Mouse (Mus musculus) cerebellum, postnatal 14 days (tissue): ENCODE results near the gene Sept7.
A peak's percentile ranks its signal among the peaks of the same experiment; 100 is the strongest.
"Not testable (repeated sequence)": the region's sequence is repeated elsewhere in the genome, so short reads cannot be mapped to it uniquely, and the experiment has no call there.

Experiments
- DNase-seq, 2 experiments: peaks; one replicate each; pipeline ENCODE4 v3.0.0; 2021; ENCODE audit warnings: mixed read lengths in 2 of 2

Gene Sept7

DNA sequence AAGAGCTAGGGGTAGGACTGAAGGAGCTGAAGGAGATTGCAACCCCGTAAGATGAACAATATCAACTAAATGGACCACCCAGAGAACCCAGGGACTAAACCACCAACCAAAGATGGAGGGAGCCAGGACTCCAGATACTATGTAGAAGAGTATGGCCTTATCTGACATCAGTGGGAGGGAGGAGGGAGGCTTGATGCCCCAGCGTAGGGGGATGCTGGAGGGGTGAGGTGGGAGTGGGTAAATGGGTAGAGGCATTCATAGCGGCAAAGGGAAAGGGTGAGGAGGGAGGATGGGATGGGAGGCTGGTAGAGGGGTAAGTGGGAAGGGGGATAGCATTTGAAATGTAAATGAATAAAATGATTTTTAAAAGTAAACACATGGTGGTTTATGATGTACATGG is 8.2 kb downstream of the Sept7 start:
- no peak for DNase-seq

DNA sequence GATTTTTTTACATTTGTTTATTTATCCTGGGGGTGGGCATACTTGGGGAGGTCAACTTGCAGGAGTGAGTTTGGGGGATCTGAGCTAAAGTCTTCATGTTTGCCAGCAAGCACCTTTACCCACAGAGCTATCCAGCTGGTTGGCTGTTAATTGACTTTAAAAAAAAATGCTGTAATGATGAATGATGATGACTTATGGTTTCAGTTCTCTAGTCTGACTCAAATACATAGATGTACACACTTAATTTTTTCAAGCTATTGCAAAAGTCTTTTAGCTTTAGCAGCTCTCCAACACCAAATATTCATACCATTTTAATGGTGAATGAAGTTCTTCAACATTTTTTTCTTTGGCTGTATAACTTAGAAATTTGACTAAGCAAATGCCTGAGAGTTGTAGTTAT is 8.7 kb downstream of the Sept7 start:
- DNase-seq: no peak

DNA sequence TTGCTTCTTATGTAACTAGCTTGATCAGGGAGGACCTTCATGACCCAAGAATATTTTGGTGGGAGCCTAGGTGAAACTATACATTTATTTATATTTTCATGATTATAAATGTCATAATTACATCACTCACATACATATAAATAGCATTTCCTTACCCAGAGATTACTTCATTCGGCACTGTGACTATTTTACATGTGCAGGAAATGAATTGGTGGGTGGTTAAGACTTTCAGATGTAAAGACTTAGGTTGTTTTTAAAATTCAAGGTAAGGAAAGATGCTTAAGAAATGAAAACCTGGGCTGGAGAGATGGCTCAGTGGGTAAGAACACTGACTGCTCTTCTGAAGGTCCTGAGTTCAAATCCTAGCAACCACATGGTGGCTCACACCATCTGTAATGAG is 9.8 kb downstream of the Sept7 start:
- DNase-seq: no peak

DNA sequence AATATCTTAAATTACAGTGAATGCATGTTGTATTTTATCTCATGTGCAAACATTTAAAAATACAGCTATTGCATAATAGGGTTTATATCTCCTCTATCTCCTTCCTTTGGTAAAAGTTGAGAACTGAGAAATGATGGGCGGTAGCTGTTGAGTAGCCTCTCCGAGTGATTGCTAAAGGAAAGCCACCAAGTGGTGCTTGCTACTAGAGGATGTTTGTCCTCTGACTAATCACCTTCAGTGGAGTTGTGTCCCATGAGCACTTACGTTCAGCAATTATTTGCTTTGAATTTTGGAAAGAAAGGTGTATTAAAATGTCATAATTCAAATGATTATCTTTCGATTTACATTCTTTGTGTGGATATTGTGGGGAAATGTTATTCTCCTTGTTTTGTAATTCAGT is 13.6 kb downstream of the Sept7 start:
- no peak for DNase-seq

DNA sequence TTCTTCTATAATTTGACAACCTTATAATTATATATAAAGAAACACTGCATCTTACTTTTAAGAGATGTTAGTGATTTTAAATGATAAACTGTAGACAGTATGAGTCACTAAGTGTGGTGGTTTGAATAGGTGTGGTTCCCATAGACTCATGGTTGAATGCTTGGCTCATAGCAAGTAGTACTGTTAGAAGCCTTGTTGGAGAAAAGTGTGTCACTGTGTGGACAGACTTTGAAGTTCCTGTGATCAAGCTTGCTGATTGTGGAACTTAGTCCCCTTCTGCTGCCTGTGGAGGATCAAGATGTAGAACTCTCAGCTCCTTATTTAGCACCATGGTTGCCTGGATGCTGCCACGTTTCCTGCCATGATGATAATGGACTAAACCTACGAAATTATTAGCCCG is 14.9 kb downstream of the Sept7 start:
- no peak for DNase-seq

DNA sequence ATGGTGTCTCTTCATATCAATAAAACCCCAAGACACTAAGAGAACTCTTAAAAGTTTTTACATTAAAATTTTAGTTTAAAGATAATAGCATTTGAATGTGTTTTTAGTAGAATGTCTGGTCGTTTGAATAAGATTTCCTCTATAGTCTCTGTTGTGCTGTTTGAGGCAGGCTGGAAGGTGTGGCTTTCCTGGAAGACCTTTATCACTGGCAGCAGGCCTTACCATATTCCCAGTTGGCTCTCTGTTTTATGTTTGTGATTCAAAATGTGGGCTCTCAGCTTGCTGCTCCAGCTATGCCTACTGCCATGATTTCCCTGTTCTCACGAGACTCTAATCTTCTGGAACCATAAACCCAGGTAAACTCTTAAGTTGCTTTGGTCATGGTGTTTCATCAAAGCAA is 15.3 kb downstream of the Sept7 start:
- DNase-seq: no peak

DNA sequence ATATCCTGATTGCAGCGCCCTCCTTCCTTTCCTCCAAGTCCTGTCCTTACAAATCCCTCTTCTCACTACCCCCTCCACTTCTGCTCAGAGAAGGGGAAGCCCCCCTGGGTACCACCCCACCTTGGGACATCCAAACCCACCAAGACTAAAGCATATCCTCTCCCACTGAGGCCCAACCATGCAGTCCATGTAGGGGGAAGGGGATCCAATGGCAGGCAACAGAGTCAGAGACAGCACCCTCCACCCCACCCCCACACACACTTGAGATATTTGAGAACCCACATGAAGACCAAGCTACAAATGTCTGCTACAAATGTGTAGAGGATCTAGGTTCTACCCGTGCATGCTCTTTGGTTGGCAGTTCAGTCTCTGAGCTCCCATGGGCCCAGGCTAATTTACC is 19.7 kb downstream of the Sept7 start:
- DNase-seq: no peak

DNA sequence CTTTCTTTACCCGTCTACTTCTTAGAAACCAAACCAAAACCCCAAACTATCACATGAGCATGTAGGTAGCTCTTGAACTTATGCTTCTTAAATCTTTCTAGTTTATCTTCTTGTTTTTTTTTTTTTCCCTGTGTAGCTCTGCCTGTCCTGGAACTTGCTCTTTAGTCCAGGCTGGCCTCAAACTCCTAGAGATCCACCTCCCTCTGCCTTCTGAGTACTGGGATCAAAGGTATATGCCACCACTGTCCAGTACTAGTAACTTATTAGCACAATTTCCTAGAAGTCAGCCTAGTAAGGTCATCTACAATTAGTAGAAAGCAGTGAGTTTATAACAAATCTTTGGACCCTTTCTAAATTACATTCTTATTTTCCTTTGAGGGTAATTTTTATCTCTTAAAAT is 37.6 kb downstream of the Sept7 start:
- no peak for DNase-seq

DNA sequence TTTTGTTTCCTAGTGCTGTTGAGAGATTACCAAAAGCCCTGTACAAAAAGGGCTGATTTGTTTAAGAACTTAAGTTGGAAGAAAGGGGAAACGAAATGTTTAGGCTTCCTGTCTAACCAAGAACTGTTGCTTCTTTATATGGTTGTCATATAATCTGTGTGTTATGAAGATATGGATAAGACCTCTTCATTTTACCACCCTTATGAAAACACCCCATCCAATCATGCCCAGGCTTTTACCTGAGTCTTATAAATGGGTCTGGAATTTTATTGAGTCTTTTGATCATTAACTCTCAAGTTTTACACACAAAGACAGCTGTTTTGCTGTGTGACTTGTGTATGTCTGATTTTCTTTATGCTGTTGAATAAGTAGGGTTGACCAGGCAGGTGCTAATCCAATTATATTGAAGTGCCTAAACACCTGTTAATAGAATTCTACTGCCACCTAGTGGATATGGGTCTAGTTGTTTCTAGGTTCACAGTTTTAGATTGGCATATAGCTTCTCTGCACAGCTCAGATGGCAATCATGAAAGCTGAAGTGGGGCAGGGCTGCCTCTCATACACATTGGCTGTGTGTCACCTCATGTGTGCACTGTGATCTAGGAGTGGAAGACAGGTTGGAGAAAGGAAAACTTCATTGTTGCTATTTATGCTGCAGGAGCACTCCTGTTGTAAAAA is 57.4 kb downstream of the Sept7 start:
- peak; percentile 26 to 67 for DNase-seq

DNA sequence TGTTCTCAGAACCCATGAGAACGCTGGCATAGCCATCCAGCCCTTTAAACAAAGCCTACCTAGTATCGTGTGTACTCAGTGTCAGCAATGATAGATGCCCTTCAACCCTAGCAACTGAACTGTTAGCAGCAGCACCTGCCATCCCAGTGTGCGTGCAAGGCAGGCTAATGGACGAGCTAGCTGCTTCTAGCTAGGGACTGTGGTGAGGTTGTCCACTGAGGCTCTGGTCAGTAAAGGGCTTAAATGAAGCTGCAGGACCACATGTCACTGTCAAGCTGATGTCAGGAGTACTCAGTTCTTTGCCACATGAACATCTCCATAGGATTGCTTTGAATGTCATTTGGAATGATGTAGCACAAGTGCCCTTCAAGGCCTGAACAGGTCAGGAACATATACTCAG is 62.1 kb downstream of the Sept7 start:
- DNase-seq: no peak

DNA sequence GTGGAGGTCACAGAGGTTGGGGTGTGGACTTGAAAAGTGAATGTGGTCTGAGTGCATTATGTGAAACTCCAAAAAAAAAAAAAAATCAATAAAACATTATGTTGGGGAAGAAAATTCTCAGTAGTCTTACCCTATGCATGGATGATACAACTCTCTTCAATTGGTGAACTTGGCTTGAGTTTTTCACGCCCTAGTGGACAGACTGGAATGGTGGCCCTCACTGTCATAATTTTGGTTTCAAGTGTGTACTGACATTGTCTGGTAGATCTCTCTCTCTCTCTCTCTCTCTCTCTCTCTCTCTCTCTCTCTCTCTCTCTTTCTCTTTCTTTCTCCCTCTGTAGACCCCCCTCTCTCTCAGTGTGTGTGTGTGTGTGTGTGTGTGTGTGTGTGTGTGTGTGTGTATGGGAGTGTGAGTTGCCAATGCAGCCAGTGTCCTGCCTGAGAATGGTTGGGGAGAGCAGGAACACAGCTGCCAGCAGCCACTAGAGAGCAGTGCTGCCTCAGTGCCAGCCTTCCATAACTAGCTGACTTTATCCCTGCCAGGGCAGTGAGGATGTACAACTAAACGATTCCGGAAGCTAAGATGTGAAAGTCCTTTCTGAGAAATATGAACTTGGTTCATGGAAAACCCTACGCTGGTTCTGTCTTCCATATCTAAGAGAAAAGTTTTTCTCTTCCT is 65.7 kb downstream of the Sept7 start:
- DNase-seq: peak; percentile 81 to 83

DNA sequence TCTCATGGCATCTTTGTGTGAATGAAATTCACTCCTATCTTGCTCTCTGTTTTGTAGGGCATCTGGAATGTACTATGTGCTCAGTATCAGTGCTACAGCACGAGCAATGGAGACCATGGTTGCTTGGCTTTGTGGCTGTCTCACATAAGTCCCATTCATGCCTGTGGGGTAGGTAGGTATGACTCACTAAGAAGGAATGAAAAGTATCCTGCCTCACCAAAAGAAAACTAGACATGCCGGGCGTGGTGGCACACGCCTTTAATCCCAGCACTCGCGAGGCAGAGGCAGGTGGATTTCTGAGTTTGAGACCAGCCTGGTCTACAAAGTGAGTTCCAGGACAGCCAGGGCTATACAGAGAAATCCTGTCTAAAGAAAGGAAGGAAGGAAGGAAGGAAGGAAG is 67.4 kb downstream of the Sept7 start:
- not testable (repeated sequence) for DNase-seq

DNA sequence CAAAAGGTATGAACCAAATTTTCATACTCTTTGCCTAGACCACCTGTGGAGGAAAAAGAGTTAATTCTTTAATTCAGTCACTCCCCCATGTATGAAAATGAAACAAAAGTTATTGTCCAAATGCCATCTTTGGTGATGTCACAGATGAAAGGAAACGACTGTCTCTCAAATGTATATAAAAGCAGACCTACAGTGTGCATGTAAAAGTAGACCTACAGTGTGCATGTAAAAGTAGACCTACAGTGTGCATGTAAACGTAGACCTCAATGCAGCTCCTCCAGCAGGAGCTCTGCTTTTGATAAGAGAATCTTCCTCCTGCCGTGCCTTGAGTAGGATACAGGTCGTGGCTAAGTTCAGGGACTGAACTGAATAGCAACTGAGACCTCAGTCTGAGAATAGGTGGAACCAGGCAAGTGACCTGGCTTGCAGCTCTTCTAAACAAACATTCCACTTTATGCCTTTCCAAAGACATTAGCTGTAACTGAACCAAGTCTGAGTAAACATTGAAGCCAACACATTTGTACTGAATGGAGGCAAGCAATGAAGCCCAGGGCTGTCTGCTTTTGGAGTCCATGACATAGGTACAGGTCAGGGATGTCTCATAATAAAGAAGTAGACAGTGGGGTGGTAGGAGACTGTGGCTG is 75.6 kb downstream of the Sept7 start:
- DNase-seq: no peak

DNA sequence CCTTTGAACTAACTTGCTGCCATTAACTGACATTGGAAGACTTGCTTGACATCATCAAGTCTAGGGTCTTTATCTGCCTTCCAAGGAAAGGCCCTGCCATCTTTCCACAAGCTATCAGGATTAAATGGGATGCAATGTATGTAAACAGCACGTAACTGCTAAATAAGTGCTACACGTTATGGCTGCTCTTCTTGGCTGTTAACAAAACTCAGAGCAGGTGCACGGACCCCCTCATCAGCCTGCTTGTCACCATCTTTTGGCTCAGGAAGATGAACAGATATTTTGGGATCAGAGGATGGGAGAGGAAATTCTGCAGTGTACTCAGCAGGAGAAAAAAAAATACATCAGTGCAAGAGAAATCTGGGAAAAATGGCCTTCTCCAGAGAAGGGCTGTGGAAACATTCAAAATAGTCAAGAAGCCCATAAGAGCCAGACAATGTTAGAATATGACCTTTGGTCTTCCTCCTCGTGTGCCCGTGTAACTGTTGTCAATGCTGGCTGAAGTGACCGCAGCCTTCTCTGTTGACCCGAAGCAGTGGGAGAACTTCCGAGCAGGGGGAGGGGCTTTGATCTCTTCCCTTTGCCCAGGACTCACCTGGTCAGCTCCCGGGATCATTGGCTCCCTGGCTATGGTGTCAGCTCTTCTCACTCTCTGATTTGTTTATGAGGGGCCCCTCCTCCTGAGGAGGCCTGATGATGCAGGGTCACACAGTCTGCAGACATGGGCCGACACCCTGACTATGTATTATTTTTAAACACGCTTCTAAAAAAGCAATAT is 76.9 kb downstream of the Sept7 start:
- DNase-seq: no peak

DNA sequence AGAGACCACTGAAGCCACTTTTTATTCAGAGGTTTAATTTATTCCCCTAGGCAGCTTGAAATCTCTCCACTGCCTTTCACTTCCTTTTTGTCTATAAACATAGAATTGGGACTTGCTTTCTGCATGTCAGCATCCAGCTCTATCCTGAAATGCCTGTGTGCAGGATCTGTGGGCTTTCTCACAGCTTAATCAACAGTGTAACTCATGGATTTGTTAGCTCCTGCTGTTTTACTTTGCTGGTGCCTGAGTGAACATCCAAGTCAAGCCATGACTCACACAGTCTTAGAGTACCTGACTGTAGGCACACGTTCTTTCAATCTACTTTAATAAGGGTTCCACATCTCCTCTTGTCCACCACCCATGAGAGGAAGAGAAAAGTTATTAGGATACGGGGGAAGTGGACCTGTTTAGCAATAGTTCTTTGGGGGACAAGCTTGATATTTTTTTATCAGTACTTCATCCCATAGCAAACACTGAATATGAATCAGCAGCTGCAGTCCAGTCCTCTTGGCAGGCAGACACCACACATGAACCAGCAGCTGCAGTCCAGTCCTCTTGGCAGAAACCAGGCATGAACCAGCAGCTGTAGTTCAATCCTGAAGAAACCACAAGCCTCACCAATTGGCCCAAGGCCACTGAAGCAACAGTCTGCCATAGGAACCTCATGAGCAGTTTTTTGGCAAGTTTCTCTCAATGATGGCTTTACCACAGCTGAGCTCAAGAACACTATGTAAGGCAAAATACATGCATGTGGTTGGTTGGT is 85.4 kb downstream of the Sept7 start:
- no peak for DNase-seq

DNA sequence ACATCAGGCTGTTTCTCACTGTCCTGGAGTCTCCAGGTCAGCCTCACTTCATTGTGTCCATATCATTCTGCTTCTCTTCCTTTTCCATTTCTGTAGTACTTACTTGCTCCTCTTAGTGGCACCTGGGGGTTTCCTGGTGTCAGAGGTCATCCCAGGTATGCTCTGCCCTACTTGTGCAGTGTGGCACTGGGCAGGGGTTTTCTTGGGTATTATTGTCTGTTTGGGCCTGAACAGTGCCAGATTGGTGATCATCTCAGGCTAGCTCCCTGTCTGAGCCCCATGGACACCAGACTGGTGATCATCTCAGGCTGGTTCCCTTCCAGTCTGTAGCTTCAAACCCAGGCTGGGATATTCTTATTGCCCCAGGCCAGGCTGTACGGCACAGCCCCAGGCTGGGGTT is 88.2 kb downstream of the Sept7 start:
- no peak for DNase-seq

DNA sequence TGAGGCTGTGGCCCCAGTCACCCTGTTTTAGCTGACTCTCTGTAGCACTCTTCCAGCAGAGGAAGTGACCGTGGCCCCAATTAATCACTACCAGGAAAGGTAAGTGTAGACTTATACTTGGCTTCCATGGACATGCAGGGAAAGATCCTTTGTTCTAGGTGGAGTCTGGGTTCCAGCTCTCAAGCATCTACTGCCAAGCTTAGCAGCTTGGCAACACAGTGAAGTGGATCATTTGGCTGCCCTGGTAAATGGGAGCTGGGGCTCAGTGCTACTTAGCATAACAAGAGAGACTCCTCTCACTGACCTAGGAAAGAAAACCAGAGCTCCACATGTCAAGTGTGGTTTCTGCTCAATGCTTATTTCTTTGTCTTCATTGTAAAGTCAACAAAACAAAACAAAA is 101.5 kb downstream of the Sept7 start:
- peak in 1 of 2 experiments; percentile 38 for DNase-seq

DNA sequence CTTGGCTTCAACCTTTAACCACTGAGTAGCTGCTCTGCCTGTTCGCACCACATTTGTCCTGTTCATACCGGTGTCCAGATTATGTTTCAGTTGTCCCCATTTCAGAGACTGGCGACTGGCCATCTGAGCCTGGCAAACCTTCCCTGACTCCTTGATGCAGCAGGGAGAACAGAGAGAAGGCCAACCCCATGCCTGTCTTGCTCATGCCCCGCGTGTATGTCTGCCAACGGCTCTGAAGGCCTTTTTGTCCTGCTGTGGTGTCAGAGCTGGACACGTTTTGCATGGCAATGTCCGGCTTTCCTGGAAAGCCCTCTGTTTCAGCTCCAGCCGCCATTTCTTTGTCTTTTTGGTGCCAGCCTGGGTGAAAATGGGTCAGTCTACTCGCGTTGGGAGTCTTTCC is 103.6 kb downstream of the Sept7 start:
- DNase-seq: peak; percentile 93 to 96

DNA sequence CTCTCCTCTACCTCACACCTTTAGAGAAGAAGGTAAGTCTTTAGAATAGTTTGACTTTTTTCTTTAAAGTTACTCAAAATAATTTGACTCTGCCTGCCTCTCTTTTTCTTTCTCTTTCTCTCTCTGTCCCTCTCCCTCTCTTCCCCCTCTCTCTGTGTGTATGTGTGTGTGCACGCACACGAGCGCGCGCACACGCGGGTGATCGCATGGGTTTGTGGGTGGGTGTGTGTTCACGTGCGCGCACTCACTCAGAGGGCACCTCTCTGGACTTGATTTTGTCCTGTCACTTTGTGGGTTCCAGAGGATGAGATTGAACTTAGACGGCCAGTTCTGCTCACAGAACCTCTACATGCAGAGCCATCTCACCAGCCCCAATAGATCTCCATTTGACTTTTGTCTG is 105.3 kb downstream of the Sept7 start:
- no peak for DNase-seq

DNA sequence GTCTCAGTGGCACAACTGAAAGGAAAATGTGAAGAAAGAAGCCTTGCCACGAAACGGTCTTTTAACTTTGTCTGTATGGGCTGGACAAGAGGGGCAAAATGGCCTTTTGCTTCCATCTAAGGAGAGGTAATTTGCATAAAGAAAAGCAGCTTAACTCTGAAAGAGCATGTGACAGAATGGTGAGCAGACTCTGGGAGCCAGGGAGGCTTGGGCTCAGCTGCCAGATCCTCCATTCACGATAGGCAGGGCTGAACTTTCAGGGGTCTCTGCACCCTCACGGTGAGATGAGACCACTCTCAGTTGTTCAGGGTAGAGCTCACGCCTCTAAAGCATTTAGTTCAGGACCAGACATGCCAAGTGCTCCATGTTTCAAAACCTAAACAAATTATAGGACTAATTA is 105.8 kb downstream of the Sept7 start:
- DNase-seq: no peak
